Mouse (Mus musculus) lung, embryonic 16.5 days (tissue): ENCODE measurements at regions not wholly inside any gene's neighbourhood (a gene's known extent, or its start where the extent isn't known, plus 50 kb on each side); places are given as distances from the start of the nearest gene placed in this dataset.

Experiments
- ATAC-seq: fragments of 200-750 bp; cut with Nextera tagmentation; 2 replicates; pipeline ENCODE4 v1.8.0; 2017; ENCODE audit warnings: low read depth, mild to moderate bottlenecking, moderate library complexity
- H3K27ac ChIP-seq: fragments of 300-500 bp; sonication (generic); 2 replicates; pipeline ENCODE4 v1.5.1; 2014; ENCODE audit warnings: mild to moderate bottlenecking, control low read depth, low read length
- H3K27me3 ChIP-seq: fragments of 300-500 bp; sonication (generic); 2 replicates; pipeline ENCODE4 v1.6.1; 2014; ENCODE audit warnings: low read depth, low read length, mixed read lengths; ENCODE audit not compliant: control insufficient read depth, insufficient read depth
- H3K36me3 ChIP-seq: fragments of 300-500 bp; sonication (generic); 2 replicates; pipeline ENCODE4 v1.6.1; 2014; ENCODE audit warnings: low read length; ENCODE audit not compliant: control insufficient read depth, insufficient read depth
- H3K4me1 ChIP-seq: fragments of 300-500 bp; sonication (generic); replicated peaks from 2 replicates; pipeline ENCODE4 v1.6.1; 2014; ENCODE audit warnings: low read length, mixed read lengths; ENCODE audit not compliant: control insufficient read depth, insufficient read depth
- H3K4me2 ChIP-seq: fragments of 300-500 bp; sonication (generic); 2 replicates; pipeline ENCODE4 v1.6.1; 2014; ENCODE audit warnings: low read depth, low read length, control low read depth
- H3K4me3 ChIP-seq: fragments of 300-500 bp; sonication (generic); 2 replicates; pipeline ENCODE4 v1.5.1; 2014; ENCODE audit warnings: mild to moderate bottlenecking, low read length, control low read depth
- H3K9ac ChIP-seq: fragments of 300-500 bp; sonication (generic); 2 replicates; pipeline ENCODE4 v1.6.1; 2014; ENCODE audit warnings: low read length, control low read depth
- H3K9me3 ChIP-seq: fragments of 300-500 bp; sonication (generic); 2 replicates; pipeline ENCODE4 v1.6.1; 2016; ENCODE audit warnings: low read length; ENCODE audit not compliant: control insufficient read depth
- WGBS: fragments of 180-500 bp; shearing (Covaris S2); extraction: QIAGEN DNeasy Blood & Tissue Kit; methylation state at CpG from one replicate; pipeline ENCODE4 v1.1.7; 2014; 5-methylcytosine and 5-hydroxymethylcytosine counted together

DNA sequence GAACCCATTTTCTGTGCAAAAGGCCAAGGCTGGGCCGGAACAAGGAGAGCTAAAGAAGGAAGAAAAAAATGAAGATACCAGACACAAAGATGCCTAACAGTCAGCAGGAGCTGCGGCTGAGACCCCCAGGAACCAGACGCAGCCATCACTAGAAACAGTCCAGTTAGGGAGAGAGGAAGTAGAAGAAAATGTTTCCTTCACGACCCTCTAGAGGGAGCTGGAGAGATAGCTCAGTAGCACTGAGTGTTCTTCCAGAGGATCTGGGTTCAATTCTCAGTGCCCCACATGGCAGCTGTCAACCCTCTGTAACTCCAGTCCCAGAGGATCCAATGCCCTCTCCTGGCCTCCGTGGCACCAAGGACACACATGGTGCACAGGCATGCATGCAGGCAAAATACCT, 113.7 kb upstream of the Rpl38 start:
- H3K36me3 ChIP-seq, result no peaks in the 10 kb centered on the region
- 51% methylated on average over 5 of the region's 5 CpGs for WGBS
- H3K9ac ChIP-seq, result no peak overlapping the region
- peaks cover 3% of the 10 kb centered on the region; the same call in 1 of the 2 replicates for H3K27me3 ChIP-seq
- no peak overlapping the region for H3K4me2 ChIP-seq
- no peak overlapping the region for H3K27ac ChIP-seq
- H3K4me1 ChIP-seq, result peaks cover 7% of the 10 kb centered on the region; the same call in 1 of the 2 replicates
- ATAC-seq, result no peak
- H3K9me3 ChIP-seq, result no peaks in the 10 kb centered on the region
- no peak overlapping the region for H3K4me3 ChIP-seq

DNA sequence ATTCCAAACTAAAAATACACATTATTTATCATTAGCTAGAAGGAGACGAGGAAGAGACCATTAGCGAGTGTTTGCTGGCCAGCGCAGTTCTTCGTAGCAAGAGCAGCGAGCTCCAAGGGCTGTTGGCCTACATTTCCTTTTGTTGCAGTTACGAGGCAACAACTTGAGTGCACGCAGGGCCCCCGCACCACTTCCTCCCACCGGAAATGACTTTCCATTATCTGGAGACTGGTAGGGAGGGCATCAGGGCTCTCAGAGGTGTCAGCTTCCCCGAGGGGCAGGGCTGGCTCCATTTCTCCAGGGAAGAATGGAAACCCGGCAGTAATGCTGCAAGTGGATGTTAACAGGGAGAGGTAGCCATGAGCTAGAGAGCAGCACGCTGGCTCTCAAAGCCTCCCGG, 114.3 kb upstream of the Rpl38 start:
- no peak overlapping the region for H3K4me2 ChIP-seq

DNA sequence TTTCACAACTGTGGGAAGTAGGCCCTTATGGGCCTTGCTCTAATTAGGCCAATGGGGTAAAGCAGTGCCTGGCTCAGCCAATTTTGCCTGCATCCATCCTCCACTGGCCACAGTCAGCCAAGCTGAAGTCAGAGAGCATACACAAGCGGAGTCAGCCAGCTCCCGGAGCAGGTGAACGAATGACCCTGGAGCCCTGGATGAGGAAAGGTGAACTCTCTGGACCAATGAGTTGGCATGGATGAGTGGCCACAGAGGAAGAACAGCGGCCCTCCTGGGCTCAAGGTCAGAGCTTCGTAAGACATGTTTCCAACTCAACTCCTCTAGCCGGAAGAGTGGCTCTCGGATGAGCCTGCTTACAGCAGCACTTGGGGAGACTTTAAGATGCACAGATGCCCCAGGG, 116.1 kb upstream of the Rpl38 start:
- H3K4me3 ChIP-seq, result no peak overlapping the region
- ATAC-seq, result no peak
- no peaks in the 10 kb centered on the region for H3K27me3 ChIP-seq
- WGBS, result 86% methylated on average over 7 of the region's 7 CpGs
- H3K27ac ChIP-seq, result no peak overlapping the region
- no peaks in the 10 kb centered on the region for H3K9me3 ChIP-seq
- H3K4me1 ChIP-seq, result peaks cover 7% of the 10 kb centered on the region; the same call in 1 of the 2 replicates
- H3K36me3 ChIP-seq, result no peaks in the 10 kb centered on the region
- no peak overlapping the region for H3K9ac ChIP-seq
- no peak overlapping the region for H3K4me2 ChIP-seq

More for the DNA sequence above, 114.3 kb upstream of the Rpl38 start:
- Histone ChIP-seq H3K36me3 (no peaks in the 10 kb centered on the region), H3K27me3 (no peaks in the 10 kb centered on the region), H3K4me3 (no peak overlapping the region), H3K4me1 (peaks cover 7% of the 10 kb centered on the region; the same call in 1 of the 2 replicates), H3K9me3 (no peaks in the 10 kb centered on the region), H3K27ac (peak overlapping the region; percentile 28; the same call in 1 of the 2 replicates), H3K9ac (no peak overlapping the region)
- WGBS, result 19% methylated on average over 13 of the region's 13 CpGs
- ATAC-seq, result peak; percentile 56

DNA sequence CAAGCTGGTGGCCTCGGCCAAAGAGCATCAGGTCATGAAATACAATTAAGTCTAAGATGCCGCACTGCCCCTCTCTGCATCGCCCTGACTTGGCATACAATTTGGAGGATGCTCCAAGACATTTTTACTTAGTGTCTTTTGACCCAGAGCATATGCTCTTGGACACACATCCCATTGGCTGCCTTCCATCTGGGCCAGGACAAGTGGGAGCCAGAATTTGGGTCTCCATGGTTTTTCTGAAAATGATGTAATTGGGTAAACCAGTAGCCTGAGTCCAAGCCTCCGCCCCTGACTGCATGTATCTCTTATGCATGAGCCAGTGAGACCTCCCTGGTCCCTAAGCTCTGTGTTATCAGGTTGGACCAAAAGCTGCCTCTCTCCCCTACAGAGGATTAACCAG, 117.1 kb upstream of the Rpl38 start:
- H3K36me3 ChIP-seq, result no peaks in the 10 kb centered on the region
- no peak overlapping the region for H3K4me3 ChIP-seq
- 73% methylated on average over 4 of the region's 4 CpGs for WGBS
- no peaks in the 10 kb centered on the region for H3K27me3 ChIP-seq
- H3K9me3 ChIP-seq, result no peaks in the 10 kb centered on the region
- no peak overlapping the region for H3K27ac ChIP-seq
- H3K4me2 ChIP-seq, result no peak overlapping the region
- ATAC-seq, result peak; percentile 53; the same call in 1 of the 2 replicates
- no peak overlapping the region for H3K9ac ChIP-seq
- peaks cover 7% of the 10 kb centered on the region; the same call in 1 of the 2 replicates for H3K4me1 ChIP-seq

DNA sequence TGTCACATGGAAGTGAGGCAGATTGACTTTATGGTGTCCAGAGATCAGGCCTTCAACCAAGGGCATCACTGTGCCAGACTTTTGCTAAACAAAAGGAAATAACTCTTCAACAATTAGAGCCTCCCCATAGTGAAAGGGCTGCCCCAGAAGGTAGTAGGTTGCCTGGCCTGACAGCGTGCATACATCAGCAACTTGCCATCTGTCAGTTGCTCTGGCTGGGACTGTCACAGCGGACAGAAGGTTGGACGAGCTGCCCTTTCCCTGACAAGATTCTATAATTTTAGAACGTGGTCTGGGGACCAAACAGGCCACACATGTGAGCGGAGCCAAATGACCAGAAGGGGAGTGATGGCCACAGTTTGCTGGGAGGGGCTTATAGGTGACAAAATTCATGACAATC, 119.7 kb upstream of the Rpl38 start:
- 63% methylated on average over 5 of the region's 5 CpGs for WGBS
- Histone ChIP-seq H3K36me3 (no peaks in the 10 kb centered on the region), H3K9ac (no peak overlapping the region), H3K4me2 (no peak overlapping the region), H3K4me1 (peaks cover 6% of the 10 kb centered on the region), H3K27me3 (no peaks in the 10 kb centered on the region), H3K27ac (no peak overlapping the region), H3K4me3 (no peak overlapping the region), H3K9me3 (no peaks in the 10 kb centered on the region)
- no peak for ATAC-seq

- Histone ChIP-seq H3K4me3 (no peak overlapping the region), H3K9me3 (peaks cover 6% of the 10 kb centered on the region), H3K27ac (no peak overlapping the region), H3K27me3 (no peaks in the 10 kb centered on the region), H3K4me1 (peaks cover 7% of the 10 kb centered on the region), H3K36me3 (no peaks in the 10 kb centered on the region), H3K9ac (no peak overlapping the region), H3K4me2 (no peak overlapping the region)
- peak; percentile 88 for ATAC-seq
- 35% methylated on average over 3 of the region's 3 CpGs for WGBS
Measured at GRCm38 (mm10) chr11:114544212-114544611, 124.1 kb upstream of the Rpl38 start.

DNA sequence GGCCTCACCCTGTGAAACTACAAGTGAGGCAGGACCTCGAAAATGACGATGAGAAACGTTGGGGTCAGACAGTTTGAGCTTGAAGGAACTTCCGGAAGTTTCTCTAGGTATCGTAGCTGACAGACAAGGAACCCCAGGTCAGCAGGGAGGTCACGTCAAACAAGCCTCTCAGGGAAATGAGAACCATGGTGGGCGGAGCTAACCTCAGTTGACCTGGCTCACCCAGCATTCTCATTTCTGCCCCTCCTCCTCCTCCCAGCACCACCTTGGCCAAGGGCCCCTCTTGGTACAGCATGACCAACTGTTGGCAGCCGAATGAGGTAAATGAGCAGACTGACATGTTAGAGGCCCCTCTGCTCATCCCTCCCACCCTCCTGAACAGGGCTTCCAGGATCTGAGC, 126.2 kb upstream of the Rpl38 start:
- 52% methylated on average over 8 of the region's 8 CpGs for WGBS
- Histone ChIP-seq H3K9me3 (peaks cover 6% of the 10 kb centered on the region), H3K27ac (no peak overlapping the region), H3K9ac (no peak overlapping the region), H3K36me3 (no peaks in the 10 kb centered on the region), H3K4me3 (no peak overlapping the region), H3K4me2 (no peak overlapping the region), H3K27me3 (no peaks in the 10 kb centered on the region), H3K4me1 (peaks cover 7% of the 10 kb centered on the region)
- ATAC-seq, result no peak; the same call in 1 of the 2 replicates

DNA sequence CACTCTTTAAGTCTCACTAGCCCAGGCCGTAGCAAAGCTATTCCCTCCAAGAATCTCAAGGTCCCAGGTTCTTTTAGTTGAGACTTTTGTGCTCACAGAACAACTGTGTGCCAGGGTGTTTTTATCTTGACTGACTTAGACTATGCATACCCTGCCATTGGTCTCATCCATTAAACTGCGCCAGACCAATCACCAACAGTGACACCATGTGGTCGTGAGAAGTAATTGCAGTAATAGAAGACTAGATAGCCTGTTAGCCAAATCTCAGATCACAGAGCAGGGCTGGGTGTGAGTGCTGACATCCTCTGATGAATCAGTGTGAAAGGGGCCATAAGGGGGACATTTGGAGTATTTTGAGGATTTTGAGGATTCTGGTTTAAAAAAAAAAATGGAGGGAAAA, 127.8 kb upstream of the Rpl38 start:
- 71% methylated on average over 3 of the region's 3 CpGs for WGBS

GRCm38 (mm10) chr11:114536616-114537493, 131.5 kb upstream of the Rpl38 start:
- Histone ChIP-seq H3K9ac (no peak overlapping the region), H3K4me2 (no peak overlapping the region), H3K27ac (no peak overlapping the region), H3K36me3 (no peaks in the 10 kb centered on the region), H3K9me3 (peaks cover 6% of the 10 kb centered on the region), H3K4me3 (no peak overlapping the region), H3K4me1 (no peaks in the 10 kb centered on the region), H3K27me3 (no peaks in the 10 kb centered on the region)
- no peak for ATAC-seq
- 22% methylated on average over 13 of the region's 13 CpGs for WGBS

More for the DNA sequence above, 127.8 kb upstream of the Rpl38 start:
- Histone ChIP-seq H3K27ac (no peak overlapping the region), H3K4me2 (no peak overlapping the region), H3K4me3 (no peak overlapping the region), H3K9ac (no peak overlapping the region), H3K4me1 (peaks cover 7% of the 10 kb centered on the region), H3K9me3 (peaks cover 6% of the 10 kb centered on the region), H3K36me3 (no peaks in the 10 kb centered on the region), H3K27me3 (no peaks in the 10 kb centered on the region)
- no peak for ATAC-seq
